10 mouse cellular contexts compared by ENCODE assay signal in the genomic region with DNA sequence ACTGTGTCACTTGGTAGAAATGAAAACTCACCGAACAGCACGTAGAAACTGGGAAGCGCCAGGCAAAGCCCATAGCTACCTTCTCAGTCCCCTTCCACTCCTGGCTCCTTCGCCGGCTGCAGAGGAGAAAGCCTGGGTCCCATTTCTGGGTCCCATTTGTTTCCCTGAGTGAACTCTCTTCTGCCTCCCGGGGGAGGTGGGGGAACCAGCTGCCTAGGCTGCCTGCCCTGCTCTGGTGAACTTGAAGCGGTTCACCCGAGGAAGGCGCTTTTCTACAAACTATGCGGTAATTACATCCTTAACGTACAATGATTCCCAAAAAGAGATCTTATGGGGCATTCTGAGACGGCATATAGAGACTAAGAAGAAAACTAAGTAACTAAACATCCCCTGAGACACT. TPM values are rescaled to one million over a fixed set of nuclear protein-coding genes. Genes with fewer than 3 reads are reported as not detected.
DNase-seq lines count a peak whose midpoint lies in the region; ATAC-seq lines count a peak whose summit lies in the region.
"Had no signal": no experiment of that assay in that cellular context is flagged by ENCODE, and none has a peak within 500 bp of the region (broad histone marks: within the 10 kb centered on the region; RNA-seq: fewer than 3 reads in every experiment).

No protein-coding gene starts in this region.

- H3K9me3 ChIP-seq in kidney, embryonic 14.5 days (ENCODE audit: control insufficient read depth, low read length) = no peaks in the 10 kb centered on the region
- no peaks in the 10 kb centered on the region for H3K9me3 ChIP-seq in embryonic facial prominence, embryonic 11.5 days (replicated peaks; ENCODE audit: control insufficient read depth, low read length)
- H3K9me3 ChIP-seq in hindbrain, embryonic 16.5 days (ENCODE audit: control insufficient read depth, low read length) = no peaks in the 10 kb centered on the region
- H3K9me3 ChIP-seq in midbrain, embryonic 14.5 days (ENCODE audit: control insufficient read depth, low read length) = no peaks in the 10 kb centered on the region

- no peak for ATAC-seq in kidney, embryonic 14.5 days (ENCODE audit: low FRiP score, low TSS enrichment)
- no peak for ATAC-seq in embryonic facial prominence, embryonic 11.5 days (replicated peaks; ENCODE audit: insufficient number of reproducible peaks, low FRiP score, low TSS enrichment, low read depth)
- no peak for ATAC-seq in hindbrain, embryonic 16.5 days
- ATAC-seq in midbrain, embryonic 14.5 days (ENCODE audit: low FRiP score, low TSS enrichment) = no peak

- no peaks in the 10 kb centered on the region for H3K36me3 ChIP-seq in kidney, embryonic 14.5 days (ENCODE audit: control insufficient read depth, insufficient read depth, low read length)
- no peaks in the 10 kb centered on the region for H3K36me3 ChIP-seq in embryonic facial prominence, embryonic 11.5 days (replicated peaks; ENCODE audit: control insufficient read depth, insufficient read depth, low read depth, low read length)
- H3K36me3 ChIP-seq in hindbrain, embryonic 16.5 days (ENCODE audit: control insufficient read depth, insufficient read depth, low read length) = no peaks in the 10 kb centered on the region
- no peaks in the 10 kb centered on the region for H3K36me3 ChIP-seq in midbrain, embryonic 14.5 days (ENCODE audit: control insufficient read depth, insufficient read depth, low read length)

- WGBS in kidney, embryonic 14.5 days = 2% methylated on average over 12 of the region's 12 CpGs
- WGBS in embryonic facial prominence, embryonic 11.5 days = 2% methylated on average over 12 of the region's 12 CpGs
- WGBS in hindbrain, embryonic 16.5 days = 6% methylated on average over 12 of the region's 12 CpGs
- 6% methylated on average over 12 of the region's 12 CpGs for WGBS in midbrain, embryonic 14.5 days

- peak overlapping the region; percentile 88; the same call in 1 of the 2 replicates for H3K9ac ChIP-seq in kidney, embryonic 14.5 days (ENCODE audit: low read depth, low read length)
- H3K9ac ChIP-seq in embryonic facial prominence, embryonic 11.5 days (replicated peaks; ENCODE audit: low read length) = peak overlapping the region; percentile 68
- H3K9ac ChIP-seq in hindbrain, embryonic 16.5 days (ENCODE audit: low read depth, low read length) = no peak overlapping the region
- no peak overlapping the region for H3K9ac ChIP-seq in midbrain, embryonic 14.5 days (replicated peaks; ENCODE audit: low read length)

- peaks cover 37% of the 10 kb centered on the region for H3K4me1 ChIP-seq in kidney, embryonic 14.5 days (ENCODE audit: control insufficient read depth, insufficient read depth, low read length)
- peaks cover 3% of the 10 kb centered on the region for H3K4me1 ChIP-seq in embryonic facial prominence, embryonic 11.5 days (ENCODE audit: control insufficient read depth, insufficient read depth, low read length)
- peaks cover 13% of the 10 kb centered on the region for H3K4me1 ChIP-seq in hindbrain, embryonic 16.5 days (ENCODE audit: control insufficient read depth, insufficient read depth, low read depth, low read length)
- H3K4me1 ChIP-seq in midbrain, embryonic 14.5 days (ENCODE audit: control insufficient read depth, insufficient read depth, low read length) = peaks cover 8% of the 10 kb centered on the region; the same call in 1 of the 2 replicates

- peak overlapping the region; percentile 92 for H3K4me2 ChIP-seq in kidney, embryonic 14.5 days (replicated peaks; ENCODE audit: low read depth, low read length)
- peak overlapping the region; percentile 90 for H3K4me2 ChIP-seq in embryonic facial prominence, embryonic 11.5 days (ENCODE audit: low read depth, low read length)
- H3K4me2 ChIP-seq in hindbrain, embryonic 16.5 days (ENCODE audit: low read length) = peak overlapping the region; percentile 60
- H3K4me2 ChIP-seq in midbrain, embryonic 14.5 days (ENCODE audit: low read length) = peak overlapping the region; percentile 57

- peak overlapping the region; percentile 60 for H3K4me3 ChIP-seq in kidney, embryonic 14.5 days (ENCODE audit: low read length)
- peak overlapping the region; percentile 51 for H3K4me3 ChIP-seq in embryonic facial prominence, embryonic 11.5 days (ENCODE audit: low read depth, low read length)
- no peak overlapping the region; the same call in 1 of the 2 replicates for H3K4me3 ChIP-seq in hindbrain, embryonic 16.5 days (ENCODE audit: low read length)
- 0 out of 2 replicates have a peak overlapping the region, but pooled peaks have one; percentile 37 for H3K4me3 ChIP-seq in midbrain, embryonic 14.5 days (replicated peaks; ENCODE audit: low read depth, low read length)

- peak overlapping the region; percentile 98 for H3K27ac ChIP-seq in kidney, embryonic 14.5 days (ENCODE audit: low read depth, low read length)
- peak overlapping the region; percentile 59; the same call in 1 of the 2 replicates for H3K27ac ChIP-seq in embryonic facial prominence, embryonic 11.5 days (replicated peaks; ENCODE audit: low read depth, low read length)
- no peak overlapping the region for H3K27ac ChIP-seq in hindbrain, embryonic 16.5 days (ENCODE audit: low read depth, low read length)
- no peak overlapping the region for H3K27ac ChIP-seq in midbrain, embryonic 14.5 days (replicated peaks; ENCODE audit: low read depth, low read length)

- no peak for DNase-seq in kidney, postnatal 36 days
- peak; percentile 58 for DNase-seq in embryonic facial prominence, embryonic 11.5 days (ENCODE audit: low spot score)
- peak; percentile 27 for DNase-seq in midbrain, embryonic 14.5 days
- DNase-seq in urinary bladder, postnatal 4 days (ENCODE audit: low spot score in 2 of 2) = no peak
- DNase-seq in ovary, postnatal 36 days (ENCODE audit: low spot score) = no peak
- DNase-seq in adrenal gland, adult 8-10 months = no peak
- DNase-seq: cerebellum, postnatal 36 days; thymus, postnatal 25 days had no signal

- H3K27me3 ChIP-seq in kidney, embryonic 14.5 days (ENCODE audit: control insufficient read depth, insufficient read depth, low read length) = peaks cover 13% of the 10 kb centered on the region; the same call in 1 of the 2 replicates
- no peaks in the 10 kb centered on the region; the same call in 1 of the 2 replicates for H3K27me3 ChIP-seq in embryonic facial prominence, embryonic 11.5 days (ENCODE audit: control insufficient read depth, insufficient read depth, low read length)
- H3K27me3 ChIP-seq in hindbrain, embryonic 16.5 days (replicated peaks; ENCODE audit: control insufficient read depth, insufficient read depth, low read length) = peaks cover 37% of the 10 kb centered on the region
- H3K27me3 ChIP-seq in midbrain, embryonic 14.5 days (ENCODE audit: control insufficient read depth, insufficient read depth, low read length) = peaks cover 37% of the 10 kb centered on the region

RNA-seq across cellular contexts. Expression of gene Gm266, which starts 0.8 kb away (rescaled TPM):
- polyA plus RNA-seq in kidney, embryonic 14.5 days (2014; fragmentation: Nextera tagmentation; extraction: Ambion mirVana) = 123 and 137 TPM in 2 replicates
- 23.9 and 27.9 TPM in 2 replicates for polyA plus RNA-seq in embryonic facial prominence, embryonic 11.5 days (2014; fragmentation: Nextera tagmentation; extraction: Ambion mirVana)
- polyA plus RNA-seq in hindbrain, embryonic 16.5 days (2015; fragmentation: Nextera tagmentation; extraction: Ambion mirVana) = 2.6 and 5.0 TPM in 2 replicates
- polyA plus RNA-seq in midbrain, embryonic 14.5 days (2014; fragmentation: Nextera tagmentation; extraction: Ambion mirVana) = 1.5 and 1.9 TPM in 2 replicates
- not detected for total RNA-seq in adrenal gland, adult 8-10 months (2022)

RNA-seq across cellular contexts. Expression of gene Tnfaip2, which starts 44.2 kb away (rescaled TPM):
- polyA plus RNA-seq in kidney, embryonic 14.5 days (2014; fragmentation: Nextera tagmentation; extraction: Ambion mirVana) = 16.5 and 18.8 TPM in 2 replicates
- 4.6 and 4.8 TPM in 2 replicates for polyA plus RNA-seq in embryonic facial prominence, embryonic 11.5 days (2014; fragmentation: Nextera tagmentation; extraction: Ambion mirVana)
- polyA plus RNA-seq in hindbrain, embryonic 16.5 days (2015; fragmentation: Nextera tagmentation; extraction: Ambion mirVana) = 0.79 and 1.2 TPM in 2 replicates
- 0.28 and 0.82 TPM in 2 replicates for polyA plus RNA-seq in midbrain, embryonic 14.5 days (2014; fragmentation: Nextera tagmentation; extraction: Ambion mirVana)
- 10 to 100 TPM; 14.3 to 28.0 (median 17.7) TPM for total RNA-seq in adrenal gland, adult 8-10 months (2022)

RNA-seq across cellular contexts. Expression of gene Eif5, which starts 51.4 kb away (rescaled TPM):
- polyA plus RNA-seq in kidney, embryonic 14.5 days (2014; fragmentation: Nextera tagmentation; extraction: Ambion mirVana) = 605 and 611 TPM in 2 replicates
- 690 and 721 TPM in 2 replicates for polyA plus RNA-seq in embryonic facial prominence, embryonic 11.5 days (2014; fragmentation: Nextera tagmentation; extraction: Ambion mirVana)
- polyA plus RNA-seq in hindbrain, embryonic 16.5 days (2015; fragmentation: Nextera tagmentation; extraction: Ambion mirVana) = 482 and 486 TPM in 2 replicates
- 486 and 550 TPM in 2 replicates for polyA plus RNA-seq in midbrain, embryonic 14.5 days (2014; fragmentation: Nextera tagmentation; extraction: Ambion mirVana)
- total RNA-seq in adrenal gland, adult 8-10 months (2022) = 100 to 1,000 TPM; 301 to 395 (median 347) TPM

Comparison
In these comparisons a context has a peak if more than half of its experiments do, and no peak if none do; other contexts are left out.
1. H3K27ac ChIP-seq: peak in kidney, embryonic 14.5 days (single experiment) and embryonic facial prominence, embryonic 11.5 days (single experiment); none in hindbrain, embryonic 16.5 days (single experiment) and midbrain, embryonic 14.5 days (single experiment).
2. H3K9ac ChIP-seq: peak in kidney, embryonic 14.5 days (single experiment) and embryonic facial prominence, embryonic 11.5 days (single experiment); none in hindbrain, embryonic 16.5 days (single experiment) and midbrain, embryonic 14.5 days (single experiment).
3. DNase-seq: peak in embryonic facial prominence, embryonic 11.5 days (single experiment) and midbrain, embryonic 14.5 days (single experiment); none in kidney, postnatal 36 days (0 of 2), urinary bladder, postnatal 4 days (0 of 2), ovary, postnatal 36 days (single experiment) and adrenal gland, adult 8-10 months (single experiment).
4. Peak in every context shown above with its lines, with median percentiles within 50 percentile points of each other: H3K4me2 ChIP-seq.